Mouse (Mus musculus): Measurements from ENCODE around the gene Ascl5. TPM values are rescaled to one million over a fixed set of nuclear protein-coding genes. Genes with fewer than 3 reads are reported as not detected.

Ascl5 gene
- polyA plus RNA-seq, 1 experiment from 2014 or later = not detected

DNA sequence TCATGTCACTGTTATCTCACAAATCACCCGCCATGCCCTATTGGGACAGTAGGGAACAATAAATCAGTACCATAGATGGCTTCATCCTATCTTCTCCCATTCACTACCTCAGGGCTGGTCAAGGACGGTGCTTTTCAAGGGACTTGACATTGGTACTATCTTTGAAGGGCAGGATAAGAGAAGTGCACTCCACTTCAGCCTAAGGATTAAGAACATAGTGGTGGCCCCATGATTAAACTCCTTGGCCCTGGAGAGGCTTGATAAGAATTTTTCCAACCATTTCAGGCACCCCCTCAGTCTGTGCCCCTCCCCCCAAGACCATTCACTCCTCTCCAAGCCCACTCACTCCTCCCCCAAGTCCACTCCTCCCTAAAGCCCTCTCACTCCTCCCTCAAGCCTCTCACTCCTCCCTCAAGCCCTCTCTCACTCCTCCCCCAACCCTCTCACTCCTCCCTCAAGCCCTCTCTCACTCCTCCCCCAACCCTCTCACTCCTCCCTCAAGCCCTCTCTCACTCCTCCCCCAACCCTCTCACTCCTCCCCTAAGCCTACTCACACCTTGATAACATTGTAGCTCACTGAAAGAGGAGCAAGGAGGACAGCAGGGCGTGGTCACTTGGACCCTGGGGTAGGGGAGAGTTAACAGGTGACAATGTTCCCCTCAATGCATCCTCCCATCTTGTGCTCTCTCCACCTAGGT, 35.5 kb downstream of the Ascl5 start:
- WGBS (ENCODE audit: insufficient replicate concordance) = 32% methylated on average over 3 of the region's 3 CpGs
- Histone ChIP-seq H3K27me3 (peaks cover 10% of the 10 kb centered on the region; the same call in 1 of the 2 replicates), H3K4me1 (replicated peaks) (peaks cover 7% of the 10 kb centered on the region), H3K4me3 (replicated peaks) (no peak overlapping the region), H3K4me2 (no peak overlapping the region), H3K36me3 (no peaks in the 10 kb centered on the region), H3K9me3 (replicated peaks) (no peaks in the 10 kb centered on the region), H3K9ac (no peak overlapping the region), H3K27ac (no peak overlapping the region)
- ATAC-seq (ENCODE audit: low read depth) (peak; percentile 67), DNase-seq (no peak)

DNA sequence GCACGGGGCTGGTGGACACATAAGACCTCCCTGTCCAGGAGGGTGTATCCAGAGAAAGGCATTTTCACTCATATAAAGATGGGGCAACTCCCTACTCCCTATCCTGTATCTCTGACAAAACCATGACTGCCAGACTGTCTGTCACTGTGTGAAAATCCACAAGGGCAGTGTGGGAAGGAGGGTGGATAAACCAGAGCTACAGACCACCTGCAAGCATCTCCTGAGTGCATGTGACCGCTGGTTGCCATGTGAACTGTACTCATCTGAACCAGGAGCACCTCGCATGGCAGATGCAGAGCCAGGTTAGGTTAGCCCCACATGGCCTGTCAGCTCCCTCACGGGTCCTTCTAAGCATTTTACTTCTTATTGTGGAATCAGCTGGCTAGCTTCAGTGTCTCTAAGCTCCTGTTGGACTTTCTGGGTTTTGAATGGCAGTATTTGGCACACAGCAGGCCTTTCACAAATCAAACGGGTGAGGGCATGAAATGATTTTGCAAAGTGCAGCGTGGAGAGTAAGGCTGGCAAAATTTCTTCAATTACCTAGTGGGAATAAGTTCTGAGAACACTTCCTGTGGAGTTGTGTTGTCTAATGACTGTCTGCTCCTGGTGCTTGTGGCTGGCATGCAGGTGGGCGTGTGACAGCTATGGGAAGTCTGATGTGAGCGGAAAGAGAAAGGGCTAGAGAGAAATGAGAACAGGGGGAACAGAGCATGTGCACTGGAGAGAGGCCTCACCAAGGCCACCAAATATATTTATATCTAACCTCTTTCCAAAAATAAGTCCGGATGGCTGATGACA, 39.0 kb downstream of the Ascl5 start:
- Histone ChIP-seq H3K9ac (no peak overlapping the region), H3K27ac (no peak overlapping the region), H3K36me3 (no peaks in the 10 kb centered on the region), H3K4me2 (no peak overlapping the region), H3K4me1 (replicated peaks) (peaks cover 10% of the 10 kb centered on the region), H3K27me3 (peaks cover 25% of the 10 kb centered on the region), H3K9me3 (replicated peaks) (no peaks in the 10 kb centered on the region), H3K4me3 (replicated peaks) (no peak overlapping the region)
- ATAC-seq (ENCODE audit: low read depth) (no peak), DNase-seq (no peak)
- 69% methylated on average over 9 of the region's 9 CpGs for WGBS (ENCODE audit: insufficient replicate concordance)

DNA sequence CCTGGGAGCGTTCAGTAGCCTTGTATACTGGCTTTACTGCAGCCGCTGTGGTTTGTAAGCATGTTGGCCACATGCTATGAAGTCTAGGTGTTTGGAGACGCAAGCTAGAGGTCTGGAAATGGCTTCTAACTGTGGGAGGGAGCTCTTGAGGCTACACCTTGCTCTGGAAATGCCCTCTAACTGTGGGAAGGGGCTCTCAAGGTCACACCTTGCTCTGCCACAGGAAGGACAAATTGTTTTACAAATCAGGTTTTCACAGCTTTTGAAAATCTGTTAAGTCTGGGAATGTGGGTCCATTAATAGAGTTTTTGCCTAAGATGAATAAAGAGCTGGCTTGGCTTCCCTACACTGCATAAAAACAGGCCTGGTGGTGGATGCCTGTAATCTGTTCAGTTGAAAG, 43.1 kb downstream of the Ascl5 start:
- no peak overlapping the region for H3K4me2 ChIP-seq
- no peak overlapping the region for H3K9ac ChIP-seq
- H3K27ac ChIP-seq = no peak overlapping the region
- peaks cover 25% of the 10 kb centered on the region for H3K27me3 ChIP-seq
- 0 out of 2 replicates have a peak, but pooled peaks cover 11% of the 10 kb centered on the region for H3K4me1 ChIP-seq (replicated peaks)
- DNase-seq (no peak), ATAC-seq (ENCODE audit: low read depth) (no peak)
- H3K9me3 ChIP-seq (replicated peaks) = no peaks in the 10 kb centered on the region
- 48% methylated on average over 3 of the region's 3 CpGs for WGBS (ENCODE audit: insufficient replicate concordance)
- H3K36me3 ChIP-seq = no peaks in the 10 kb centered on the region
- H3K4me3 ChIP-seq (replicated peaks) = no peak overlapping the region

DNA sequence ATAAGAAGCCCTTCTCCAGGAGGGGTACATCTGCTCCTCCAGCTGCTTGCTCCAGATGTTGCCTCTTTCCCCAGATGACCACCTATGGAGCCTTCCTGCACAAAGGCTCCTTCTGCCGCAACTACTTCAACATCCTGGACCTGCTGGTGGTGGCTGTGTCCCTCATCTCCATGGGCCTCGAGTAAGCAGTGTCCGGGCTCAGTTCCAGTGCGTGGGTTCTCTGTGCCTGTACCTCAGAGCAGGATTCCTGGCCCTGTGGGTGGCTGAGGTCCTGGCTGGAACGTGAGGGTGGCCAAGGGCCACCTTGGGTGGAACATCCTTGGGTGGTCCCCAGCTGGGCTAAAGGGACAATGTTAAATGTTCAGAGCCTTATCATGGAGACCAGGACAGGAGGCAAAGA, 44.2 kb downstream of the Ascl5 start:
- no peak overlapping the region for H3K27ac ChIP-seq
- no peak overlapping the region for H3K4me2 ChIP-seq
- H3K9me3 ChIP-seq (replicated peaks) = no peaks in the 10 kb centered on the region
- no peaks in the 10 kb centered on the region for H3K36me3 ChIP-seq
- peaks cover 25% of the 10 kb centered on the region for H3K27me3 ChIP-seq
- H3K4me3 ChIP-seq (replicated peaks) = no peak overlapping the region
- no peak for DNase-seq
- H3K9ac ChIP-seq = no peak overlapping the region
- ATAC-seq (ENCODE audit: low read depth) = no peak
- H3K4me1 ChIP-seq (replicated peaks) = 0 out of 2 replicates have a peak, but pooled peaks cover 11% of the 10 kb centered on the region
- whole genome bisulfite sequencing (ENCODE audit: insufficient replicate concordance) = 59% methylated on average over 5 of the region's 5 CpGs

Other genes with a start within 250 kb of the Ascl5 start
- 0.16 and 0.68 TPM in 2 replicates for gene Lad1, start 232.2 kb upstream of the Ascl5 start, polyA plus RNA-seq (2015; fragmentation: Nextera tagmentation; extraction: Ambion mirVana)
- 4.3 and 19.2 TPM in 2 replicates for gene Tnnt2, start 214.4 kb upstream of the Ascl5 start, polyA plus RNA-seq (2015; fragmentation: Nextera tagmentation; extraction: Ambion mirVana)
- 0.05 TPM in 1 of 2 replicates, not detected in the other for gene Pkp1, start 131.6 kb upstream of the Ascl5 start, polyA plus RNA-seq (2015; fragmentation: Nextera tagmentation; extraction: Ambion mirVana)
- gene Igfn1, start 44.5 kb upstream of the Ascl5 start, polyA plus RNA-seq (2015; fragmentation: Nextera tagmentation; extraction: Ambion mirVana) = not detected in 2 replicates
- 90.9 and 95.3 TPM in 2 replicates for gene Tmem9, start 42.7 kb upstream of the Ascl5 start, polyA plus RNA-seq (2015; fragmentation: Nextera tagmentation; extraction: Ambion mirVana)
- gene Cacna1s, start 1.9 kb downstream of the Ascl5 start, polyA plus RNA-seq (2015; fragmentation: Nextera tagmentation; extraction: Ambion mirVana) = 0.09 and 0.10 TPM in 2 replicates
- 1.1 and 1.2 TPM in 2 replicates for gene Kif21b, start 80.6 kb downstream of the Ascl5 start, polyA plus RNA-seq (2015; fragmentation: Nextera tagmentation; extraction: Ambion mirVana)
- gene Mroh3, start 162.0 kb downstream of the Ascl5 start, polyA plus RNA-seq (2015; fragmentation: Nextera tagmentation; extraction: Ambion mirVana) = not detected in 2 replicates
- 0.22 and 0.39 TPM in 2 replicates for gene Inava, start 183.5 kb downstream of the Ascl5 start, polyA plus RNA-seq (2015; fragmentation: Nextera tagmentation; extraction: Ambion mirVana)
- gene Gpr25, start 210.1 kb downstream of the Ascl5 start, polyA plus RNA-seq (2015; fragmentation: Nextera tagmentation; extraction: Ambion mirVana) = not detected in 2 replicates